Mouse (Mus musculus) testis, adult 2 months (tissue): ENCODE data around the gene Plcb3. TPM values are rescaled to one million over a fixed set of nuclear protein-coding genes. Genes with fewer than 3 reads are reported as not detected.
A peak's percentile ranks its signal among the peaks of the same experiment; 100 is the strongest.

Source experiments
- H3K27ac ChIP-seq: fragments of 200-500 bp; 2 replicates; pipeline ENCODE4 v1.5.1; 2012; ENCODE audit warnings: low read depth, low read length; ENCODE audit not compliant: control insufficient read depth, insufficient read depth
- H3K27me3 ChIP-seq: fragments of 200-500 bp; 2 replicates; pipeline ENCODE4 v1.6.1; 2012; ENCODE audit warnings: mild to moderate bottlenecking, low read length, moderate library complexity; ENCODE audit not compliant: control insufficient read depth, insufficient read depth
- H3K36me3 ChIP-seq: fragments of 200-500 bp; 2 replicates; pipeline ENCODE4 v1.6.1; 2012; ENCODE audit warnings: mild to moderate bottlenecking, low read length; ENCODE audit not compliant: control insufficient read depth, insufficient read depth
- H3K4me1 ChIP-seq: fragments of 200-500 bp; 2 replicates; pipeline ENCODE4 v1.6.1; 2012; ENCODE audit warnings: low read length; ENCODE audit not compliant: control insufficient read depth, insufficient read depth
- H3K4me3 ChIP-seq: fragments of 200-500 bp; 2 replicates; pipeline ENCODE4 v1.5.1; 2012; ENCODE audit warnings: low read depth, mild to moderate bottlenecking, low read length, moderate library complexity, mixed read lengths; ENCODE audit not compliant: control insufficient read depth
- CTCF ChIP-seq: fragments of 200-500 bp; IDR thresholded peaks from 2 replicates; pipeline ENCODE4 v1.5.1; 2012; ENCODE audit warnings: low read depth, mild to moderate bottlenecking, inconsistent platforms, low read length, moderate library complexity; ENCODE audit not compliant: control insufficient read depth, insufficient read depth, insufficient replicate concordance
- POLR2A ChIP-seq: fragments of 200-500 bp; IDR thresholded peaks from 2 replicates; pipeline ENCODE4 v1.6.1; 2012; ENCODE audit warnings: low read depth, mild to moderate bottlenecking, inconsistent platforms, low read length, moderate library complexity; ENCODE audit not compliant: control insufficient read depth
- polyA plus RNA-seq: library from polyadenylated mRNA; depleted of rRNA; stranded (reverse); fragments of >200 nt; gene quantifications from 2 replicates; pipeline ENCODE4 v1.2.3, GENCODE M21; 2012

Plcb3 gene
- polyA plus RNA-seq, 1 experiment = 13.9 TPM

GRCm38 (mm10) chr19:6920741-6921636, 55.3 kb downstream of the Plcb3 start:
- no peak for TF ChIP-seq CTCF
- Histone ChIP-seq H3K27ac (peak overlapping the region; percentile 82), H3K27me3 (no peaks in the 10 kb centered on the region), H3K4me3 (peak overlapping the region; percentile 83), H3K4me1 (peaks cover 33% of the 10 kb centered on the region), H3K36me3 (peaks cover 1% of the 10 kb centered on the region; the same call in 1 of the 2 replicates)

DNA sequence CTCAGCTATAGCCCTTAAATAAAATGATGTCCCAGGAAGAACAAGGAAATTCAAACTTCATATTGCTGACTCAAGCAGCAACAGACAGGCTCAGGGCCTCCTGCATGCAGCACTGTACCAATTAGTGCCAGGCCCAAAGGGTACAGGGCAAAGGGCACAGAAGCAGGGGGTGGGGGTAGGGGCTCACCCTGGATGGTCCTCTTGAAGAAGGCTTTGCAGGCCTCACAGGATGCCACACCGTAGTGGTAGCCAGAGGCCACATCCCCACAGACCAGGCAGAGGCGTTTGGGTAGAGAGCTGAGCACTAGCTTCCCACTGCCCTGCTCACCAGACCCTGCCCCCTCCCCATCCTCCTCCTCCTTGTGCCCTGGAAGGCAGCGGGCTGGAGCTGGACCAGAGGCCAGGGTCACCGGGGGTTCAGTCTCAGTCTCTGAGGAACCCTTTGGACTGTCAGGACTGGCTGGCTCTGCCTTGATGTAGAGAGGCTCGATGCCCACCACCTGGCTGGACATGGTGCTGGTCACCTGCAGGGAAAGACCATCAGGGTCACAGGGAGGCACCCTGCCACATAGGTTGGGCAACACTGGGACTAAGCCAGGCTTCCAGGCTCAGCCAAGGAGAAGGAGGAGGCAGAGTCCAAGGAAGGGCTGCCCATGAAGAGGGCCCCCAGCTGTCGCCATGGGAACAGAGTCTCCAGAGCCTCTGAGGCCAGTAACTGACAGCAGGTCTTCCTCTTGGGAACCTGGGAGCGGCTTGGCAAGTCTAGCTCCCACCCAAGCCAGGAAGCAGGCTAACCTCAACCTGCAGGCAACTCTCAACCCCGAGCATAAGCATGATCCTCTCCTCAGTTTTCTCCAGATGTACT, 56.2 kb downstream of the Plcb3 start:
- H3K36me3 ChIP-seq = peaks cover 1% of the 10 kb centered on the region; the same call in 1 of the 2 replicates
- peak overlapping the region; percentile 82 for H3K27ac ChIP-seq
- H3K27me3 ChIP-seq = no peaks in the 10 kb centered on the region
- peak overlapping the region; percentile 83 for H3K4me3 ChIP-seq
- TF ChIP-seq POLR2A = no peak; the same call in 1 of the 2 replicates
- TF ChIP-seq CTCF = no peak
- H3K4me1 ChIP-seq = peaks cover 26% of the 10 kb centered on the region

DNA sequence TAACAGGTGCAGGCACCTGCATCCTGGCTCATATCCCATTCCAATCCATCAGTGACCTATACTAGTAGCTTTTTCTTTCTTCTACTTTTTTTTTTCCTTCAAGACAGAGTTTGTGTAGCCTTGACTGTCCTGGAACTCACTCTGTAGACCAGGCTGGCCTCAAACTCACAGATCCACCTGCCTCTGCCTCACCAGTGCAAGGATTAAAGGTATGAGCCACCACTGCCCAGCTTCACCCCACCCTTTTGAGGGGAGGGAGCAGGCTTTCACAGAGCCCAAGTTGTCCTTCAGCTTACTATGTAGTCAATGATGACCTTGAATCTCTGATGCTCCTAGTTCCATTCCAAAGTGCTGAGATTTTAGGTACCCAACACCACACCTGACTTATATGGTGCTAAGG, 56.8 kb downstream of the Plcb3 start:
- H3K27ac ChIP-seq = no peak overlapping the region
- no peaks in the 10 kb centered on the region for H3K27me3 ChIP-seq
- peaks cover 1% of the 10 kb centered on the region; the same call in 1 of the 2 replicates for H3K36me3 ChIP-seq
- TF ChIP-seq CTCF (no peak), POLR2A (no peak)
- peak overlapping the region; percentile 26; the same call in 1 of the 2 replicates for H3K4me3 ChIP-seq
- peaks cover 20% of the 10 kb centered on the region for H3K4me1 ChIP-seq

DNA sequence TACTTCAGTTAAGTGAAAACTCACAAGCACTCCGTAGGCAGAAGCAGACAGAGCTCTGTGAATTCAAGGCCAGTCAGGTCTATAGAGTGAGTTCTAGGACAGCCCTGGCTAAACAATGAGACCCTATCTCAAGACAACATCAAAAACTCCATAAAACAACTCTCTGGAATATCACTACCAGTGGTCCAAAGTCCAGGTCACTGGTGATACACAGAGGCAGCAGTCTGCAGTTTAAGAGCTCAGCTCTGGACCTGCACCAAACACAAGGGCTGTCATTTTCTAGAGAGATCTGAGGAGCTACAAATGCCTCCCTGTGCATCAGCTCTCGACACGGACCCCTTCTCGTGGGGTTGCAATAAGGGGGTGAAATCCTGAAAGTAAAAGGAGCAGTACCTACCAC, 57.9 kb downstream of the Plcb3 start:
- TF ChIP-seq CTCF (no peak), POLR2A (no peak)
- H3K27me3 ChIP-seq = no peaks in the 10 kb centered on the region
- peaks cover 1% of the 10 kb centered on the region; the same call in 1 of the 2 replicates for H3K36me3 ChIP-seq
- H3K4me1 ChIP-seq = peaks cover 19% of the 10 kb centered on the region
- no peak overlapping the region for H3K27ac ChIP-seq
- H3K4me3 ChIP-seq = no peak overlapping the region

DNA sequence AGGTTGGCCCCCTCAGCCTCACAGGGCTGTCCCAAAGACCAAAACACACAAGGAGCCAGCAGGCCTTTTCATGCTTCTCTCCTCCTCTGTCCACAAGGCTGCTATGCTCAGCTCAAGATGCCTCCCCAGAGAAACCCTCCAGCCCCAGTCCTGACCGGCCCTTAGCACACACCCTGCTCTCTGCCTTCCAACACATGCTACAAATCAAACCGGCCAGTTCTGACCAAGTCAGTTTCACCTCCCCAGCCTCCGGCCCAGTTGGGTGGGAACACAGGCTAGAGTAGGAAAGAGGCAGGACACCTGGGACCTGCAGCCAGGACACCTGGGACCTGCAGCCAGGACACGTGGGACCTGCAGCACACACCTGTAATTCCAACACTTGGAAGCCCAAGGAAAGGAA, 59.8 kb downstream of the Plcb3 start:
- TF ChIP-seq POLR2A (no peak), CTCF (no peak)
- peaks cover 12% of the 10 kb centered on the region for H3K4me1 ChIP-seq
- H3K4me3 ChIP-seq = no peak overlapping the region

DNA sequence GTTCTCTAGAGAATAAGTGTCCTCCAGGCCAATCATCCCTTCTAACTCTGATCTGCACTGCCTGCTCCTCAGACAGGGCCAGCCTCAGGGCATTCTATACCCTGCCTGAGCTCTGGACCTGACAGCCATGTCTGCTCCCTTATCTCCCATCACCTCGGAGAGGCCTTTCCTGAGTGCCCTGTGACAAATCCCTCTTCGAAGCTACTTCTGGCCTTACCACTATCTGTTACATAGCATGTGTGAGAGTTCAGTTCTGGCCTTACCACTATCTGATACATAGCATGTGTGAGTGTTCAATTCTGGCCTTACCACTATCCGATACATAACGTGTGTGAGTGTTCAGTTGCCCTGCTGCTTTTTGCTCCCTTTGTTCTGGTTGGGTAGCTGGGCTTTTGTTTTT, 61.0 kb downstream of the Plcb3 start:
- no peak for TF ChIP-seq CTCF
- no peak for TF ChIP-seq POLR2A
- Histone ChIP-seq H3K4me3 (no peak overlapping the region), H3K4me1 (peaks cover 12% of the 10 kb centered on the region), H3K27me3 (no peaks in the 10 kb centered on the region), H3K36me3 (peaks cover 4% of the 10 kb centered on the region; the same call in 1 of the 2 replicates), H3K27ac (no peak overlapping the region)

More for the DNA sequence above, 59.8 kb downstream of the Plcb3 start:
- no peaks in the 10 kb centered on the region for H3K27me3 ChIP-seq
- peaks cover 4% of the 10 kb centered on the region; the same call in 1 of the 2 replicates for H3K36me3 ChIP-seq
- H3K27ac ChIP-seq = no peak overlapping the region

DNA sequence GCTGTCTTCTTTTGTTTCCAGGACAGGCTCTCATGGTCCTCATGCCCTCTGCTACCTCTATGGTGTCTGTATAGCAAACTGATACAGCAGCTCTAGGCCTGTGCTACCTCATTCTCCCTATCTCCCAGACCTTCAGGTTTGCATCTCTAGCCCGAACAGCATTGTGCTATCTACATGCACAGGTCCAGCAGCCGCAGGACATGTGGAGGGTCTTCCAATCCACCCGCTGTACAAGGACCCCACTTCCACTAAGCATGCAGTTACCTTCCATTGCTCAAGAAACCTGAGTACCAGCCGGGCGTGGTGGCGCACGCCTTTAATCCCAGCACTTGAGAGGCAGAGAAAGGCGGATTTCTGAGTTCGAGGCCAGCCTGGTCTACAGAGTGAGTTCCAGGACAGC, 61.7 kb downstream of the Plcb3 start:
- TF ChIP-seq POLR2A (no peak), CTCF (no peak)
- no peak overlapping the region for H3K27ac ChIP-seq
- H3K4me1 ChIP-seq = peaks cover 7% of the 10 kb centered on the region
- no peaks in the 10 kb centered on the region for H3K27me3 ChIP-seq
- H3K4me3 ChIP-seq = no peak overlapping the region
- H3K36me3 ChIP-seq = peaks cover 4% of the 10 kb centered on the region; the same call in 1 of the 2 replicates
